Mouse (Mus musculus): ENCODE results near the gene Dppa1. TPM values are rescaled to one million over a fixed set of nuclear protein-coding genes. Genes with fewer than 3 reads are reported as not detected.
A peak's percentile ranks its signal among the peaks of the same experiment; 100 is the strongest.
"Not testable (repeated sequence)": the region's sequence is repeated elsewhere in the genome, so short reads cannot be mapped to it uniquely, and the experiment has no call there.

Dppa1 gene
- total RNA-seq (2021) = not detected
- long read RNA-seq, experiment 1 = 0 reads
- long read RNA-seq, experiment 2 = 0 reads

- intact Hi-C loops (cut with DNase I; ENCODE audit: low total_unique reads) = no loop called here
- no peak for DNase-seq
Measured at GRCm38 (mm10) chr11:46629211-46629795, at the start of gene Dppa1. TSS of gene Dppa1 (minus strand) at chr11:46629261.

- intact Hi-C loops (cut with DNase I; ENCODE audit: low total_unique reads) = no loop called here
- DNase-seq = no peak
Measured at GRCm38 (mm10) chr11:46667938-46668337, 38.9 kb upstream of the Dppa1 start.

- intact Hi-C loops (cut with DNase I; ENCODE audit: low total_unique reads) = no loop called here
Measured at GRCm38 (mm10) chr11:46667105-46667504, 38.0 kb upstream of the Dppa1 start.

GRCm38 (mm10) chr11:46665599-46666522 is 36.8 kb upstream of the Dppa1 start:
- intact Hi-C loops (cut with DNase I; ENCODE audit: low total_unique reads) = no loop called here
- no peak for DNase-seq

More at GRCm38 (mm10) chr11:46667105-46667504, 38.0 kb upstream of the Dppa1 start:
- DNase-seq = no peak

GRCm38 (mm10) chr11:46663215-46663614 is 34.2 kb upstream of the Dppa1 start:
- no peak for DNase-seq
- intact Hi-C loops (cut with DNase I; ENCODE audit: low total_unique reads) = no loop called here

GRCm38 (mm10) chr11:46652476-46652875 is 23.4 kb upstream of the Dppa1 start:
- DNase-seq = no peak
- intact Hi-C loops (cut with DNase I; ENCODE audit: low total_unique reads) = no loop called here

- intact Hi-C loops (cut with DNase I; ENCODE audit: low total_unique reads); DNase-seq: not testable (repeated sequence)
Measured at GRCm38 (mm10) chr11:46649655-46650054, 20.6 kb upstream of the Dppa1 start.

- DNase-seq = no peak
- intact Hi-C loops (cut with DNase I; ENCODE audit: low total_unique reads) = no loop called here
Measured at GRCm38 (mm10) chr11:46644824-46645223, 15.8 kb upstream of the Dppa1 start.

GRCm38 (mm10) chr11:46636568-46636967 is 7.5 kb upstream of the Dppa1 start:
- DNase-seq = no peak
- intact Hi-C loops (cut with DNase I; ENCODE audit: low total_unique reads) = no loop called here

- intact Hi-C loops (cut with DNase I; ENCODE audit: low total_unique reads); DNase-seq: not testable (repeated sequence)
Measured at GRCm38 (mm10) chr11:46635516-46635915, 6.5 kb upstream of the Dppa1 start.

GRCm38 (mm10) chr11:46631635-46632034 is 2.6 kb upstream of the Dppa1 start:
- DNase-seq = no peak
- intact Hi-C loops (cut with DNase I; ENCODE audit: low total_unique reads) = no loop called here

- intact Hi-C loops (cut with DNase I; ENCODE audit: low total_unique reads) = no loop called here
- no peak for DNase-seq
Measured at GRCm38 (mm10) chr11:46620414-46621168, 8.5 kb downstream of the Dppa1 start.

- DNase-seq = no peak
- intact Hi-C loops (cut with DNase I; ENCODE audit: low total_unique reads) = no loop called here
Measured at GRCm38 (mm10) chr11:46619929-46620328, 9.1 kb downstream of the Dppa1 start.

- intact Hi-C loops (cut with DNase I; ENCODE audit: low total_unique reads) = no loop called here
- no peak for DNase-seq
Measured at GRCm38 (mm10) chr11:46592416-46592815, 36.6 kb downstream of the Dppa1 start.

GRCm38 (mm10) chr11:46582741-46583140 is 46.3 kb downstream of the Dppa1 start:
- intact Hi-C loops (cut with DNase I; ENCODE audit: low total_unique reads) = no loop called here

GRCm38 (mm10) chr11:46580428-46580827 is 48.6 kb downstream of the Dppa1 start:
- intact Hi-C loops (cut with DNase I; ENCODE audit: low total_unique reads) = no loop called here

More at GRCm38 (mm10) chr11:46582741-46583140, 46.3 kb downstream of the Dppa1 start:
- DNase-seq = no peak

GRCm38 (mm10) chr11:46578771-46579281 is 50.2 kb downstream of the Dppa1 start:
- intact Hi-C loops (cut with DNase I; ENCODE audit: low total_unique reads) = no loop called here
- DNase-seq = peak; percentile 7

More at GRCm38 (mm10) chr11:46580428-46580827, 48.6 kb downstream of the Dppa1 start:
- DNase-seq = no peak

GRCm38 (mm10) chr11:46571327-46571726 is 57.7 kb downstream of the Dppa1 start, which contains the start of gene BC053393:
TSS of gene BC053393 (plus strand) at chr11:46571536.
- intact Hi-C loops (cut with DNase I; ENCODE audit: low total_unique reads) = no loop called here
- no peak for DNase-seq

- intact Hi-C loops (cut with DNase I; ENCODE audit: low total_unique reads) = no loop called here
- no peak for DNase-seq
Measured at GRCm38 (mm10) chr11:46569107-46569506, 60.0 kb downstream of the Dppa1 start.

- intact Hi-C loops (cut with DNase I; ENCODE audit: low total_unique reads) = no loop called here
- DNase-seq = no peak
Measured at GRCm38 (mm10) chr11:46565967-46566366, 63.1 kb downstream of the Dppa1 start.

Data from gastrocnemius, postnatal 14 days (tissue).